Mouse (Mus musculus): ENCODE results near the gene Pla2g2f. TPM values are rescaled to one million over a fixed set of nuclear protein-coding genes. Genes with fewer than 3 reads are reported as not detected.

The Pla2g2f gene
- polyA plus RNA-seq, 1 experiment: not detected

DNA sequence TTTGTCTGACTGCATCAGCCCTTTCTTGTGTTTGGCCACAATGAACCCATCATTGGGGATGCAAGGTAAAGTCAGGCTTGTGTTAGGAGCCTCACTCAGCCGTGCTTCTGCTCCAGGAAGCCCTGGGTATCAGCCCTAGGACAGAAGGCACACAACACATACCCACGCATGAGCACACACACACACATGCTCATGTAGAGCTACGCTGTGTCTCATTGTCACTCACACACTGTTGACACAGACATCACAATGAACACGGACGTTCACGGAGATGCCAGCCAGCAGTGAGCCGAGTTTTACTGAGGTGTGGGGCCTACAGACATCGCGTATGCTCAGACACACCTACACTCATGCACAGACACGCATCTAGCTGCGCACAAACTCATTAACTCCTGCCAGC, 1.4 kb downstream of the Pla2g2f start:
- TF ChIP-seq POLR2AphosphoS2 (IDR thresholded peaks at IDR 0.05; ENCODE audit: insufficient read length, low read depth): no peak
- TF ChIP-seq CEBPB (IDR thresholded peaks at IDR 0.05; ENCODE audit: insufficient read depth, poor library complexity, severe bottlenecking): no peak
- TF ChIP-seq TCF3 (IDR thresholded peaks at IDR 0.05; ENCODE audit: insufficient read length, low read depth): no peak
- no peak for TF ChIP-seq MYOG (IDR thresholded peaks at IDR 0.05; ENCODE audit: control insufficient read depth in 1 of 3, insufficient read depth in 1 of 3, insufficient read length in 2 of 3, low read depth in 2 of 3)
- no peak for TF ChIP-seq SRF (IDR thresholded peaks at IDR 0.05; ENCODE audit: control insufficient read depth, insufficient read length, low read depth)
- no peaks in the 10 kb centered on the region for H3K36me3 ChIP-seq (ENCODE audit: control insufficient read depth, insufficient read depth)
- peaks cover 4% of the 10 kb centered on the region for H3K27me3 ChIP-seq (ENCODE audit: control insufficient read depth, insufficient read depth, insufficient read length)
- no peak overlapping the region for H3ac ChIP-seq (ENCODE audit: control insufficient read depth, insufficient read length)
- H3K4me3 ChIP-seq: no peak overlapping the region
- no peak overlapping the region for H3K4me2 ChIP-seq (ENCODE audit: low read depth)
- H3K79me2 ChIP-seq (ENCODE audit: control insufficient read depth, insufficient read depth): no peaks in the 10 kb centered on the region

- Histone ChIP-seq H3ac (ENCODE audit: control insufficient read depth, insufficient read length) (no peak overlapping the region), H3K4me3 (no peak overlapping the region), H3K27me3 (ENCODE audit: control insufficient read depth, insufficient read depth, insufficient read length) (peaks cover 4% of the 10 kb centered on the region), H3K4me2 (ENCODE audit: low read depth) (no peak overlapping the region), H3K36me3 (ENCODE audit: control insufficient read depth, insufficient read depth) (no peaks in the 10 kb centered on the region), H3K79me2 (ENCODE audit: control insufficient read depth, insufficient read depth) (no peaks in the 10 kb centered on the region)
- TF ChIP-seq TCF3 (IDR thresholded peaks at IDR 0.05; ENCODE audit: insufficient read length, low read depth) (no peak), USF1 (IDR thresholded peaks at IDR 0.05; ENCODE audit: low read depth) (no peak), REST (IDR thresholded peaks at IDR 0.05; ENCODE audit: insufficient read depth, insufficient read length) (no peak), MYOG (IDR thresholded peaks at IDR 0.05; ENCODE audit: control insufficient read depth in 1 of 3, insufficient read depth in 1 of 3, insufficient read length in 2 of 3, low read depth in 2 of 3) (no peak), E2F4 (IDR thresholded peaks at IDR 0.05; ENCODE audit: insufficient read depth) (no peak), CEBPB (IDR thresholded peaks at IDR 0.05; ENCODE audit: insufficient read depth, poor library complexity, severe bottlenecking) (no peak), MYOD1 (IDR thresholded peaks at IDR 0.05; ENCODE audit: control insufficient read depth in 1 of 3, insufficient read length in 2 of 3, low read depth in 2 of 3) (no peak), POLR2A (IDR thresholded peaks at IDR 0.05; ENCODE audit: insufficient read length, low read depth) (no peak), MAX (IDR thresholded peaks at IDR 0.05; ENCODE audit: low read depth) (no peak), POLR2AphosphoS2 (IDR thresholded peaks at IDR 0.05; ENCODE audit: insufficient read length, low read depth) (no peak), SRF (IDR thresholded peaks at IDR 0.05; ENCODE audit: control insufficient read depth, insufficient read length, low read depth) (no peak), TCF12 (IDR thresholded peaks at IDR 0.05; ENCODE audit: insufficient read depth, poor library complexity, severe bottlenecking) (no peak)
Measured at GRCm38 (mm10) chr4:138755439-138755838, 2.0 kb downstream of the Pla2g2f start.

- no peak overlapping the region for H3K4me3 ChIP-seq
- TF ChIP-seq E2F4 (IDR thresholded peaks at IDR 0.05; ENCODE audit: insufficient read depth): no peak
- TF ChIP-seq TCF12 (IDR thresholded peaks at IDR 0.05; ENCODE audit: insufficient read depth, poor library complexity, severe bottlenecking): no peak
- TF ChIP-seq MYOG (IDR thresholded peaks at IDR 0.05; ENCODE audit: control insufficient read depth in 1 of 3, insufficient read depth in 1 of 3, insufficient read length in 2 of 3, low read depth in 2 of 3): no peak
- no peaks in the 10 kb centered on the region for H3K36me3 ChIP-seq (ENCODE audit: control insufficient read depth, insufficient read depth)
- H3K79me2 ChIP-seq (ENCODE audit: control insufficient read depth, insufficient read depth): no peaks in the 10 kb centered on the region
- H3K4me2 ChIP-seq (ENCODE audit: low read depth): no peak overlapping the region
- H3ac ChIP-seq (ENCODE audit: control insufficient read depth, insufficient read length): no peak overlapping the region
- H3K27me3 ChIP-seq (ENCODE audit: control insufficient read depth, insufficient read depth, insufficient read length): peaks cover 4% of the 10 kb centered on the region
Measured at GRCm38 (mm10) chr4:138754432-138754831, 3.0 kb downstream of the Pla2g2f start.

DNA sequence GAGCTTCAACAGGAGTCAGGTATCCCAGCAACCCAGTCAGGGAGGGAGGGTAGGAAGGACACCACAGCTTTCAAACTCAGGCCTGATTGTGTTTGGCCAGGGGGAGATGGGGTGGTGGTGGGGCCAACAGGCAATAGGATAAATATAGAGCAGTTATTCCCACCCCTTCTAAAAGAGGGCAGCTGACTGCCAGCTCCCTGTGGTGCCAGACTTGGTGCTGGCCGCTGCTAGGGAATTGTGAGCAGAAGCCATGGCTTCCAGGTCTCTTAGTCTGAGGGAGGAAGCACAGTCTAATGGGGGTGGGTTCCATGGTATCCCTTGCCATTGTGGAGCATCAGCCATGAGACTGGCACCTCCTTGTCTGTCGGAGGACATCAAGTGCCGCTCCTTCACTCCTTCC, 3.8 kb downstream of the Pla2g2f start:
- Histone ChIP-seq H3K4me3 (no peak overlapping the region), H3K4me2 (ENCODE audit: low read depth) (no peak overlapping the region), H3K36me3 (ENCODE audit: control insufficient read depth, insufficient read depth) (no peaks in the 10 kb centered on the region), H3K79me2 (ENCODE audit: control insufficient read depth, insufficient read depth) (no peaks in the 10 kb centered on the region), H3K27me3 (ENCODE audit: control insufficient read depth, insufficient read depth, insufficient read length) (peaks cover 4% of the 10 kb centered on the region), H3ac (ENCODE audit: control insufficient read depth, insufficient read length) (no peak overlapping the region)
- TF ChIP-seq POLR2AphosphoS2 (IDR thresholded peaks at IDR 0.05; ENCODE audit: insufficient read length, low read depth): no peak
- no peak for TF ChIP-seq SRF (IDR thresholded peaks at IDR 0.05; ENCODE audit: control insufficient read depth, insufficient read length, low read depth)

- Histone ChIP-seq H3K4me3 (no peak overlapping the region), H3K36me3 (ENCODE audit: control insufficient read depth, insufficient read depth) (no peaks in the 10 kb centered on the region), H3K27me3 (ENCODE audit: control insufficient read depth, insufficient read depth, insufficient read length) (peaks cover 4% of the 10 kb centered on the region), H3ac (ENCODE audit: control insufficient read depth, insufficient read length) (no peak overlapping the region), H3K79me2 (ENCODE audit: control insufficient read depth, insufficient read depth) (no peaks in the 10 kb centered on the region), H3K4me2 (ENCODE audit: low read depth) (no peak overlapping the region)
- no peak for TF ChIP-seq REST (IDR thresholded peaks at IDR 0.05; ENCODE audit: insufficient read depth, insufficient read length)
- no peak for TF ChIP-seq USF1 (IDR thresholded peaks at IDR 0.05; ENCODE audit: low read depth)
- TF ChIP-seq SRF (IDR thresholded peaks at IDR 0.05; ENCODE audit: control insufficient read depth, insufficient read length, low read depth): no peak
- TF ChIP-seq MYOD1 (IDR thresholded peaks at IDR 0.05; ENCODE audit: control insufficient read depth in 1 of 3, insufficient read length in 2 of 3, low read depth in 2 of 3): no peak
- TF ChIP-seq CEBPB (IDR thresholded peaks at IDR 0.05; ENCODE audit: insufficient read depth, poor library complexity, severe bottlenecking): no peak
- no peak for TF ChIP-seq POLR2A (IDR thresholded peaks at IDR 0.05; ENCODE audit: insufficient read length, low read depth)
- TF ChIP-seq TCF3 (IDR thresholded peaks at IDR 0.05; ENCODE audit: insufficient read length, low read depth): no peak
- TF ChIP-seq MAX (IDR thresholded peaks at IDR 0.05; ENCODE audit: low read depth): no peak
- no peak for TF ChIP-seq POLR2AphosphoS2 (IDR thresholded peaks at IDR 0.05; ENCODE audit: insufficient read length, low read depth)
- no peak for TF ChIP-seq E2F4 (IDR thresholded peaks at IDR 0.05; ENCODE audit: insufficient read depth)
Measured at GRCm38 (mm10) chr4:138752603-138753002, 4.8 kb downstream of the Pla2g2f start.
